Mouse (Mus musculus) hindbrain, embryonic 11.5 days (tissue): ENCODE measurements around the gene Elane. TPM values are rescaled to one million over a fixed set of nuclear protein-coding genes. Genes with fewer than 3 reads are reported as not detected.

Experiments used
- ATAC-seq: fragments of 200-750 bp; cut with Nextera tagmentation; 2 replicates; pipeline ENCODE4 v1.8.0; 2017; ENCODE audit warnings: mild to moderate bottlenecking, moderate TSS enrichment, moderate library complexity; ENCODE audit not compliant: low FRiP score
- DNase-seq: peaks from one replicate; pipeline ENCODE4 v3.0.0-alpha.2; 2015; ENCODE audit warnings: low spot score
- H3K27ac ChIP-seq: fragments of 300-500 bp; sonication (generic); 2 replicates; pipeline ENCODE4 v1.5.1; 2014; ENCODE audit warnings: mild to moderate bottlenecking, low read depth, low read length
- H3K27me3 ChIP-seq: fragments of 300-500 bp; sonication (generic); 2 replicates; pipeline ENCODE4 v1.6.1; 2014; ENCODE audit warnings: mild to moderate bottlenecking, low read length, moderate library complexity, mixed read lengths; ENCODE audit not compliant: control insufficient read depth, insufficient read depth
- H3K36me3 ChIP-seq: fragments of 300-500 bp; sonication (generic); 2 replicates; pipeline ENCODE4 v1.6.1; 2014; ENCODE audit warnings: mild to moderate bottlenecking, low read length, moderate library complexity, mixed read lengths; ENCODE audit not compliant: control insufficient read depth, insufficient read depth
- H3K4me1 ChIP-seq: fragments of 300-500 bp; sonication (generic); replicated peaks from 2 replicates; pipeline ENCODE4 v1.6.1; 2014; ENCODE audit warnings: low read length, mixed read lengths; ENCODE audit not compliant: control insufficient read depth, insufficient read depth
- H3K4me2 ChIP-seq: fragments of 300-500 bp; sonication (generic); replicated peaks from 2 replicates; pipeline ENCODE4 v1.6.1; 2014; ENCODE audit warnings: mild to moderate bottlenecking, low read depth, low read length
- H3K4me3 ChIP-seq: fragments of 300-500 bp; sonication (generic); 2 replicates; pipeline ENCODE4 v1.5.1; 2014; ENCODE audit warnings: low read depth, low read length
- H3K9ac ChIP-seq: fragments of 300-500 bp; sonication (generic); 2 replicates; pipeline ENCODE4 v1.6.1; 2014; ENCODE audit warnings: low read depth, low read length
- H3K9me3 ChIP-seq: fragments of 300-500 bp; sonication (generic); 2 replicates; pipeline ENCODE4 v1.6.1; 2016; ENCODE audit warnings: low read length; ENCODE audit not compliant: control insufficient read depth
- WGBS: fragments of 180-500 bp; shearing (Covaris S2); extraction: QIAGEN DNeasy Blood & Tissue Kit; methylation state at CpG from one replicate; pipeline ENCODE4 v1.1.7; 2014; 5-methylcytosine and 5-hydroxymethylcytosine counted together
- polyA plus RNA-seq: library from polyadenylated mRNA; unstranded; fragments of >200 nt; fragmentation: Nextera tagmentation; extraction: Ambion mirVana; gene quantifications from 2 replicates; pipeline ENCODE4 v1.2.1, GENCODE M21; 2014

Elane gene
- polyA plus RNA-seq, 1 experiment from 2014 or later: not detected

DNA sequence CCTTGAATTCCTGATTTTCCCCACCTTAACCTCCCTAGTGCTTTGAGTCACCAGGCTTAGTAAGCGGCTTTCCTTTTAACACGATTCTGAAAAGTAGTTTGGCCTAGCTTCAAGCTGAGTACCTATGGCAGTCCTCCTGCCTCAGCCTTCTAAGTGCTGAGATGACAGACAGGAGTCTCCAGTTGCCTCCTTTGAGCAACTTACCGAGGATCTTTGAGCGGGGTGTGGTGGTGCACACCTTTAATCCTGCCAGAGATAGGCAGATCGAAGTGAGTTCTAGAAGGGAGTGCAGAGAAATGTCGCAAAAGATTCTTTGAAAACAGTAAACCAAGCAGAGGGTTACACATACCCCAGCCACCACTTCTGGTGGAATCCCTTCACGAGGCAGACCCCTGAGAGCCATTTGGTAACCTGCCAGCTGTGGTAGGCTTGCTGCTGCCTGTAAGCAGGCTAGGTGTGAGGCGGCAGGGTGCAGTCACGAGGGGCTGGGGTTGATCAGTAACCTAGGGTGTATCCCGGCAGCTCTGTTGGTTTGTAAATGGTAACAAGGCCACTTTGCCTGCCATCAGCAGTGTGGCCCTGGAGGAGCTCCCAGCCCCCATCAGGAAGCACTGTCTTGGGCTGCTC, 30.4 kb upstream of the Elane start:
- peaks cover 38% of the 10 kb centered on the region for H3K4me1 ChIP-seq
- H3K27me3 ChIP-seq: no peaks in the 10 kb centered on the region
- H3K4me2 ChIP-seq: peak overlapping the region; percentile 99
- H3K4me3 ChIP-seq: peak overlapping the region; percentile 100
- 0 out of 2 replicates have a peak overlapping the region, but pooled peaks have one; percentile 100 for H3K27ac ChIP-seq
- H3K9ac ChIP-seq: peak overlapping the region; percentile 96
- peaks cover 14% of the 10 kb centered on the region for H3K36me3 ChIP-seq
- 4% methylated on average over 10 of the region's 10 CpGs for whole genome bisulfite sequencing
- H3K9me3 ChIP-seq: no peaks in the 10 kb centered on the region
- peak; percentile 30 for DNase-seq
- ATAC-seq: no peak

DNA sequence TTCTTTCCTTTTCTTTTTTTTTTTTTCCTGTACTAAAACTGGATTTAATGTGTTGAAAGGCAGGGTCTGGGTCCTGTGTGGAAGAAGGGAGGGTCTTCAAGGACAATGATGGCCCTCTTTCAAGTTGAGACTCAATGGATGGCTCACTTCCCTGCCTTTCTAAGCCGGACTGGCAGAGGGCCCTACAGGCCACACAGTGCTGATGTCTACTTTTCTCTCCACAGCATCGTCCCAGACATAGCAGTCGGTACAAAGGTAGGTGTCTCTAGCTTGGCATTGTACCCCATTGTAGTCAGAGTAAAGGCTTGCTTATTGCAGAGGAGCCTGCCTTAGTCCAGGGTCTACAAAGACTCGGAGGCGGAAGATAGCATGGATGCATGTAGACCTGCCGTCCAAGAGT, 29.8 kb upstream of the Elane start:
- Histone ChIP-seq H3K27me3 (no peaks in the 10 kb centered on the region), H3K27ac (no peak overlapping the region), H3K4me2 (peak overlapping the region; percentile 99), H3K9me3 (no peaks in the 10 kb centered on the region), H3K9ac (peak overlapping the region; percentile 96), H3K36me3 (peaks cover 20% of the 10 kb centered on the region), H3K4me1 (peaks cover 38% of the 10 kb centered on the region), H3K4me3 (peak overlapping the region; percentile 100)
- 56% methylated on average over 6 of the region's 6 CpGs for whole genome bisulfite sequencing
- no peak for ATAC-seq
- no peak for DNase-seq

DNA sequence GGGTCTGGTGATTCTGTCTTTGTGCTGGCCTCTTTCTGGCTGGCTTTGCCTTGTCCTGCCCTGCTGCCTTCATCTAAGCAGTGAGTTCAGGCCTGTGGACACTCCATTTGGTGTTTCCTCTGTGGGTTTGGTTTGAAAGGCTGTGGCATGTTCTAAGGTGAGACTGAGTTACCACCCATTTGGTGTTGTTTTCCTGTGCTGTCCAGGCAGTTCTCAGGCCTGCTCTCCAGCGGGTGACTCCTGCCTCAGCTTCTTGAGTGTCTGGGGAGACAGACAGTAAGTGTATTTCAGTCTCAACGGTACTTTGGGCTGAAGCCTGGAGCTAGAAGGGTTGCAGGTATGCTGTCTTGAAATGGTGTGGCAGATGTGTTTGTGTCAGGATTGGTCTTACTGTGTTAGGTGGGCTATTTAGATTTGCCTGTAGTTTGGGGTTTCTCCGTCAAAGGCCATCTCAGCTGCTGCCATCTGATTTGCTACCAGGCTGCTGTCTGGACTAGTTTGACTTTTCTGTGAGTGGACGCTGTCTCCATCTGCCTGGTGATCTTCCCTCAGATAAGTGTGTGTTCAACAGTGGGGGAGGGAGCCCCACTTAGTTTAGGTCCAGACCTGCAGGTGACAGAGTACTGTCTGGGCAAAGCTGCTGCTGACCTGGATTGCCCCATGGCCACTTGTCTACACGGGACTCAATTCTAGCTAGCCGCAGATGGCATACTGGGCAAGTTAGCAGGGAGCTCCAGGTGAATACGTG, 29.2 kb upstream of the Elane start:
- DNase-seq: no peak
- Histone ChIP-seq H3K9ac (peak overlapping the region; percentile 96), H3K36me3 (peaks cover 26% of the 10 kb centered on the region), H3K27ac (0 out of 2 replicates have a peak overlapping the region, but pooled peaks have one; percentile 9), H3K4me1 (peaks cover 33% of the 10 kb centered on the region), H3K9me3 (no peaks in the 10 kb centered on the region), H3K4me2 (peak overlapping the region; percentile 99), H3K4me3 (peak overlapping the region; percentile 100), H3K27me3 (no peaks in the 10 kb centered on the region)
- ATAC-seq: no peak
- 73% methylated on average over 7 of the region's 7 CpGs for WGBS

DNA sequence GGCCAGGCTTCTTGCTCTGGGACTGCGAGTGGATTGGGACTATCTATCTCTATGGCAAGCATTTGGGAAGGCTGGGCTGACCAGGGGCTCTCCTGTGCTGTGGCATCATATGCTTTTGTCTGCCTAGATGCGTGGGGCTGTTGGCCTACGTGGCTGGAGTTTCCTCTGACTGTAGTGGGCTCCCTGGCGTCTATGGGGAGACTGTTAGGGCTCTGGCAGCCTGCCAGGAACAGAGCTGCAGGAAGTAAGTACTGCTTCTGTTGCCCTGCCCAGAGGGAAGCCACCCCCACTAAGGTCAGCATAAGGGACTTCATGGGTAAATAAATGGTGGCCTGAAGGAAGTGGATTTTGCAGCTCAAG, 28.6 kb upstream of the Elane start:
- Histone ChIP-seq H3K36me3 (peaks cover 29% of the 10 kb centered on the region), H3K9ac (peak overlapping the region; percentile 96; the same call in 1 of the 2 replicates), H3K9me3 (no peaks in the 10 kb centered on the region), H3K4me2 (peak overlapping the region; percentile 99), H3K27me3 (no peaks in the 10 kb centered on the region), H3K4me3 (peak overlapping the region; percentile 100), H3K27ac (0 out of 2 replicates have a peak overlapping the region, but pooled peaks have one; percentile 9), H3K4me1 (peaks cover 28% of the 10 kb centered on the region)
- WGBS: 47% methylated on average over 4 of the region's 4 CpGs
- DNase-seq: peak; percentile 37
- ATAC-seq: no peak

DNA sequence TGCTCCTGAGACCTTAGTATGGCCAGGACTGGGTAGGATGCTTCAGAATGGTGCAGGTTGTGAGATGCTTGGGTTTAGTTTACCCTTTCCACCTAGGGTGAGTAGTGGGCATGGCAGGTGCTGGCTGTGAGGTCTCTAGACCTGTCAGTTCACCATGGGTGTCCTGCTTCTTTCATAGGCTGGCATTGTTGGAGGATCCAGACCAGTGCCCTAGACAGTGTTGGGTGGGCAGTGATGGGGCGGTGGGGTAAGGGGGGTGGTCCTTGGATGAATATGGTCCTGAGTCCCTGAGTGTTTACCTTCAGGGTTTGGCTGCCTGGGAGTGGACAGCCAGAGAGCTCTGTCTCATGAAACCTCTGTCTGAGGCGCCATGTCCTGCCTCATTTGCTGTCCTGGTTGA, 28.2 kb upstream of the Elane start:
- Histone ChIP-seq H3K4me3 (peak overlapping the region; percentile 15), H3K27ac (peak overlapping the region; percentile 24; the same call in 1 of the 2 replicates)
- WGBS: 87% methylated on average over 2 of the region's 2 CpGs

DNA sequence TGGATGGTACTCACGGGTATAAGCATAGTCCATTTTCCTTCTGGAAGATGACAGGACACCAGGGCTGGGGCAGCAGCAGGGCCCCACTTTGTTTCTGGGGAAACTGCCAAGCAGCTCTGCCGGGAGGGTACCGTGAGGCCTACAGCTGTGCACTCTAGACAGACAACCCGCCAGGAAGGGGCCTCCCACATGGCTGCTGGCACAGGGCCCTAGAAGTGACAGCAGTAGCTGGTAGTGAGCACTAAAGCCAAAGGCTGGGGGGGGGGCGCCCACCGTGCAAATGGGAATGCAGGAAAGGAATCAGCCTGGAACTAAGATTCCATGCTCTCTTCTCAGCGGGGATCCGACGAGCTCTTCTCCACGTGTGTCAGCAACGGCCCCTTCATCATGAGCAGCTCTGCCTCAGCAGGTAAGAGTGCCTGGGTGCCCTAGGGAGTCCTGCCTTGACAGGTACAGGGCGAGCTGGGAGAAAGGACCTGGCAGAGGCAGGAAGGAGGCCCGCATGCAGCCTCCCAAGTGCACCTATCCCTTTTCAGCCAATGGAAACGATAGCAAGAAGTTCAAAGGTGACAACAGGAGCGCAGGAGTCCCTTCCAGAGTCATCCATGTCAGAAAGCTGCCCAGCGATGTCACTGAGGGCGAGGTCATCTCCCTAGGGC, 27.5 kb upstream of the Elane start:
- Histone ChIP-seq H3K9ac (no peak overlapping the region), H3K4me3 (no peak overlapping the region), H3K4me1 (peaks cover 24% of the 10 kb centered on the region), H3K9me3 (no peaks in the 10 kb centered on the region), H3K27me3 (no peaks in the 10 kb centered on the region), H3K27ac (peak overlapping the region; percentile 24; the same call in 1 of the 2 replicates), H3K36me3 (peaks cover 29% of the 10 kb centered on the region), H3K4me2 (no peak overlapping the region)
- 71% methylated on average over 16 of the region's 17 CpGs for WGBS
- ATAC-seq: no peak
- no peak for DNase-seq

More for the DNA sequence above, 28.2 kb upstream of the Elane start:
- Histone ChIP-seq H3K4me2 (peak overlapping the region; percentile 99), H3K27me3 (no peaks in the 10 kb centered on the region), H3K9ac (0 out of 2 replicates have a peak overlapping the region, but pooled peaks have one; percentile 96), H3K4me1 (peaks cover 24% of the 10 kb centered on the region), H3K9me3 (no peaks in the 10 kb centered on the region), H3K36me3 (peaks cover 29% of the 10 kb centered on the region)
- DNase-seq (no peak), ATAC-seq (no peak)

DNA sequence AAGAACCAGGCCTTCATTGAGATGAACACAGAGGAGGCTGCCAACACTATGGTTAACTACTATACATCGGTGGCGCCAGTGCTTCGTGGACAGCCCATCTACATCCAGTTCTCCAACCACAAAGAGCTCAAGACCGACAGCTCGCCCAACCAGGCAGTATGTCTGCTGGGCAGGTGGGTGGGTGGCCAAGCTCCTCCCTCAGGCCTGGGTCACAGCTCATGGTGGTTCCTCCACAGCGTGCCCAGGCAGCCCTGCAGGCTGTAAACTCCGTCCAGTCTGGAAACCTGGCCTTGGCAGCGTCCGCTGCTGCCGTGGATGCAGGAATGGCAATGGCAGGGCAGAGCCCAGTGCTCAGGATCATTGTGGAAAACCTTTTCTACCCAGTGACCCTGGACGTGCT, 26.9 kb upstream of the Elane start:
- Histone ChIP-seq H3K4me2 (no peak overlapping the region), H3K27me3 (no peaks in the 10 kb centered on the region), H3K4me1 (peaks cover 24% of the 10 kb centered on the region), H3K27ac (no peak overlapping the region), H3K36me3 (peaks cover 29% of the 10 kb centered on the region), H3K9me3 (no peaks in the 10 kb centered on the region), H3K4me3 (no peak overlapping the region), H3K9ac (no peak overlapping the region)
- no peak for ATAC-seq
- WGBS: 95% methylated on average over 11 of the region's 11 CpGs
- no peak for DNase-seq

DNA sequence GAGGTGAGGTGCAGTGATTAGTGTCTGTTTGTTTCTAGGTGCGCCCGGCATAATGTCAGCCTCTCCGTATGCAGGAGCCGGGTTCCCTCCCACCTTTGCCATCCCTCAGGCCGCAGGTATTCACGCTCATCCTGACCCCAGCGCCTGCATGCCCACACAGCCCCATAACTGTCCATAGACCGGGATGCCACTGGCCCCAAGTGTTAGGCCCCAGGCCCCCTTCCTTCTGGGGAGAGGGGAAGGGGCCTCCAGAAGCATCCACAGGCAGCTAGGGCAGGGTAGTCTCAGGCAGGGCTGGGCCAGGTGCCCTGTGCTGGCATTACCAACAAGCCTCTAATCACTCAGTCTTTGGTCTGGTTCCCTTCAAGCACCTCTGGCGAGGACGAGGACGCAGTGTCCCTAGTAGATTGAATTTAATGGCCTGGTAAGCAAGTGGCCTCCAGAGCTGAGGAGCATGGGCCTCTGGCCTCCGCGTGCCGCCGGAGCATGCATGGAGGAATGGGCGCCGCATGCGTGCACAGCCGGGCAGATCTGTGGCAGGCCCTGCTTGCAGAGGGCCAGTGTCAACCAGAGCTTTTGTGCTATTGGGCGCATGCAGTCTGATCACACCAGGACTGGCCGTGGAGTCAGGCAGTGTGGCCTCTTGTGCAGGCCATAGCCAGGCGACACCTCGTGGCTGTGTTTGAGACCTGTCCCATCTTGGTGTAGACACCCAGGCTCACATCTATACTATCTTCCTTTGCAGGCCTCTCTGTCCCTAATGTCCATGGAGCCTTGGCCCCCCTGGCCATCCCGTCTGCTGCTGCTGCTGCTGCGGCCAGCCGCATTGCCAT, 25.8 kb upstream of the Elane start:
- H3K9me3 ChIP-seq: no peaks in the 10 kb centered on the region
- no peak overlapping the region for H3K9ac ChIP-seq
- peaks cover 24% of the 10 kb centered on the region for H3K4me1 ChIP-seq
- H3K4me3 ChIP-seq: no peak overlapping the region
- no peak overlapping the region for H3K27ac ChIP-seq
- 94% methylated on average over 26 of the region's 26 CpGs for WGBS
- ATAC-seq (no peak), DNase-seq (no peak)
- H3K27me3 ChIP-seq: no peaks in the 10 kb centered on the region
- H3K4me2 ChIP-seq: no peak overlapping the region
- peaks cover 29% of the 10 kb centered on the region for H3K36me3 ChIP-seq
